Mouse (Mus musculus): Measurements from ENCODE around the gene Sumo3. TPM values are rescaled to one million over a fixed set of nuclear protein-coding genes. Genes with fewer than 3 reads are reported as not detected.

Gene Sumo3
- 100 to 1,000 TPM; 129 to 156 TPM for total RNA-seq (2021)
- long read RNA-seq, transcript Sumo3-201 (4 exons, 2,630 nt), result major isoform, 168 of 180 reads
- long read RNA-seq, partial matches to known transcripts, result 2 of 180 reads
- long read RNA-seq, other reads (novel, unspliced or antisense), result 4 of 180 reads

- peak; percentile 95 to 97 for DNase-seq (ENCODE audit: low spot score in 2 of 2)
Observed at GRCm38 (mm10) chr10:77605908-77606826, at the start of gene Sumo3, which contains the start of gene Gm49325. Gene Sumo3 (plus strand): TSS chr10:77606097. Gene Gm49325 (plus strand): TSS chr10:77606197.

GRCm38 (mm10) chr10:77556631-77557030 is 49.3 kb upstream of the Sumo3 start:
- peak; percentile 14 to 31 for DNase-seq (ENCODE audit: low spot score in 2 of 2)

- DNase-seq (ENCODE audit: low spot score in 2 of 2), result no peak
Observed at GRCm38 (mm10) chr10:77557641-77558040, 48.3 kb upstream of the Sumo3 start.

GRCm38 (mm10) chr10:77560090-77560489 is 45.8 kb upstream of the Sumo3 start:
- DNase-seq (ENCODE audit: low spot score in 2 of 2), result no peak

GRCm38 (mm10) chr10:77560830-77561229 is 45.1 kb upstream of the Sumo3 start:
- no peak for DNase-seq (ENCODE audit: low spot score in 2 of 2)

- DNase-seq (ENCODE audit: low spot score in 2 of 2), result no peak
Observed at GRCm38 (mm10) chr10:77561508-77561907, 44.4 kb upstream of the Sumo3 start.

- DNase-seq (ENCODE audit: low spot score in 2 of 2), result no peak
Observed at GRCm38 (mm10) chr10:77565005-77565404, 40.9 kb upstream of the Sumo3 start.

- peak; percentile 86 to 87 for DNase-seq (ENCODE audit: low spot score in 2 of 2)
Observed at GRCm38 (mm10) chr10:77566651-77567050, 39.2 kb upstream of the Sumo3 start.

GRCm38 (mm10) chr10:77569481-77569880 is 36.4 kb upstream of the Sumo3 start:
- no peak for DNase-seq (ENCODE audit: low spot score in 2 of 2)

GRCm38 (mm10) chr10:77569973-77570658 is 35.8 kb upstream of the Sumo3 start:
- DNase-seq (ENCODE audit: low spot score in 2 of 2), result no peak

- DNase-seq (ENCODE audit: low spot score in 2 of 2), result no peak
Observed at GRCm38 (mm10) chr10:77572225-77572624, 33.7 kb upstream of the Sumo3 start.

GRCm38 (mm10) chr10:77573162-77573561 is 32.7 kb upstream of the Sumo3 start:
- no peak for DNase-seq (ENCODE audit: low spot score in 2 of 2)

- no peak for DNase-seq (ENCODE audit: low spot score in 2 of 2)
Observed at GRCm38 (mm10) chr10:77580027-77580920, 25.6 kb upstream of the Sumo3 start.

GRCm38 (mm10) chr10:77581023-77581407 is 24.9 kb upstream of the Sumo3 start:
- DNase-seq (ENCODE audit: low spot score in 2 of 2), result no peak

GRCm38 (mm10) chr10:77581408-77582284 is 24.3 kb upstream of the Sumo3 start, which contains the start of gene Pttg1ip:
Gene Pttg1ip (plus strand): TSS chr10:77581720.
- DNase-seq (ENCODE audit: low spot score in 2 of 2), result peak; percentile 91 to 95

GRCm38 (mm10) chr10:77582285-77582618 is 23.6 kb upstream of the Sumo3 start:
- DNase-seq (ENCODE audit: low spot score in 2 of 2), result no peak

- no peak for DNase-seq (ENCODE audit: low spot score in 2 of 2)
Observed at GRCm38 (mm10) chr10:77583795-77584422, 22.0 kb upstream of the Sumo3 start.

- no peak for DNase-seq (ENCODE audit: low spot score in 2 of 2)
Observed at GRCm38 (mm10) chr10:77586637-77587036, 19.3 kb upstream of the Sumo3 start.

GRCm38 (mm10) chr10:77587091-77587775 is 18.7 kb upstream of the Sumo3 start:
- DNase-seq (ENCODE audit: low spot score in 2 of 2), result no peak

Data from layer of hippocampus, postnatal 10 days (tissue).